Mouse (Mus musculus): ENCODE measurements around the gene Vars.
"Not testable (repeated sequence)": the region's sequence is repeated elsewhere in the genome, so short reads cannot be mapped to it uniquely, and the experiment has no call there.

Vars gene

GRCm38 (mm10) chr17:35026206-35026605, 25.4 kb downstream of the Vars start:
- no peak for DNase-seq

GRCm38 (mm10) chr17:35027277-35028068, 26.7 kb downstream of the Vars start, which contains the start of gene Sapcd1:
TSS of gene Sapcd1 (minus strand) at chr17:35028016.
- peak; percentile 46 for DNase-seq

GRCm38 (mm10) chr17:35028315-35028714, 27.5 kb downstream of the Vars start:
- no peak for DNase-seq

GRCm38 (mm10) chr17:35029691-35030532, 29.1 kb downstream of the Vars start:
- no peak for DNase-seq

GRCm38 (mm10) chr17:35031272-35031671, 30.5 kb downstream of the Vars start:
- DNase-seq, result no peak

- no peak for DNase-seq
Measured at GRCm38 (mm10) chr17:35031880-35032279, 31.1 kb downstream of the Vars start.

- no peak for DNase-seq
Measured at GRCm38 (mm10) chr17:35032323-35032870, 31.6 kb downstream of the Vars start.

GRCm38 (mm10) chr17:35033703-35034102, 32.9 kb downstream of the Vars start:
- not testable (repeated sequence) for DNase-seq

GRCm38 (mm10) chr17:35034896-35035295, 34.1 kb downstream of the Vars start:
- no peak for DNase-seq

GRCm38 (mm10) chr17:35039121-35039873, 38.5 kb downstream of the Vars start:
- DNase-seq, result peak; percentile 55

- no peak for DNase-seq
Measured at GRCm38 (mm10) chr17:35043794-35044193, 43.0 kb downstream of the Vars start.

- no peak for DNase-seq
Measured at GRCm38 (mm10) chr17:35044904-35045806, 44.4 kb downstream of the Vars start.

- DNase-seq, result no peak
Measured at GRCm38 (mm10) chr17:35045807-35046680, 45.3 kb downstream of the Vars start.

- DNase-seq, result peak; percentile 91
Measured at GRCm38 (mm10) chr17:35046681-35047455, 46.1 kb downstream of the Vars start, which contains the start of gene Msh5. TSS of gene Msh5 (minus strand) at chr17:35046745.

GRCm38 (mm10) chr17:35047688-35048087, 46.9 kb downstream of the Vars start:
- no peak for DNase-seq

- no peak for DNase-seq
Measured at GRCm38 (mm10) chr17:35048149-35048931, 47.6 kb downstream of the Vars start.

- DNase-seq, result no peak
Measured at GRCm38 (mm10) chr17:35048932-35049440, 48.2 kb downstream of the Vars start.

GRCm38 (mm10) chr17:35049561-35050016, 48.8 kb downstream of the Vars start, which contains the start of gene Clic1:
TSS of gene Clic1 (plus strand) at chr17:35049966.
- DNase-seq, result no peak
